Mouse (Mus musculus): Measurements from ENCODE around the gene Cntn2.
A peak's percentile ranks its signal among the peaks of the same experiment; 100 is the strongest.

GRCm38 (mm10) chr1:132469519-132469918, 73.5 kb downstream of the Cntn2 start:
- TF ChIP-seq CTCF (IDR thresholded peaks at IDR 0.05) = peak; percentile 34; the same call in 1 of the 2 replicates
- TF ChIP-seq EP300 (IDR thresholded peaks at IDR 0.05) = no peak

All from lung, postnatal 0 days (tissue).